9 mouse cellular contexts compared by ENCODE assay signal in genomic region chr3:98025521-98025920, GRCm38 (mm10). TPM values are rescaled to one million over a fixed set of nuclear protein-coding genes. Genes with fewer than 3 reads are reported as not detected.
A peak's percentile ranks its signal among the peaks of the same experiment; 100 is the strongest.
DNase-seq lines count a peak whose midpoint lies in the region; ATAC-seq lines count a peak whose summit lies in the region.
"Had no signal": no experiment of that assay in that cellular context is flagged by ENCODE, and none has a peak within 500 bp of the region (broad histone marks: within the 10 kb centered on the region; RNA-seq: fewer than 3 reads in every experiment).

No protein-coding gene starts in this region.

- DNase-seq in heart, adult 8-10 months (ENCODE audit: low spot score), result no peak
- DNase-seq in B cell, adult 2 months, result peak; percentile 68 to 77
- no peak for DNase-seq in forebrain, embryonic 14.5 days (ENCODE audit: low spot score)
- DNase-seq in liver, embryonic 11.5 days (ENCODE audit: low spot score), result no peak
- DNase-seq in adrenal gland, adult 8-10 months, result no peak
- DNase-seq in cerebellum, postnatal 10 days, result no peak
- no peak for DNase-seq in right cerebral cortex, adult 18-20 months
- DNase-seq: adrenal gland, postnatal 10 days had no signal

- no peaks in the 10 kb centered on the region for H3K9me3 ChIP-seq in heart, embryonic 12.5 days (replicated peaks)
- H3K9me3 ChIP-seq in forebrain, embryonic 14.5 days (replicated peaks; ENCODE audit: control insufficient read depth, low read length), result no peaks in the 10 kb centered on the region
- H3K9me3 ChIP-seq in liver, embryonic 11.5 days (ENCODE audit: control insufficient read depth, low read length), result no peaks in the 10 kb centered on the region

- no peaks in the 10 kb centered on the region for H3K36me3 ChIP-seq in heart, embryonic 12.5 days
- no peaks in the 10 kb centered on the region for H3K36me3 ChIP-seq in forebrain, embryonic 14.5 days (ENCODE audit: control insufficient read depth, insufficient read depth, low read length)
- H3K36me3 ChIP-seq in liver, embryonic 11.5 days (ENCODE audit: control insufficient read depth, insufficient read depth, low read length), result no peaks in the 10 kb centered on the region

- peaks cover 73% of the 10 kb centered on the region for H3K4me1 ChIP-seq in heart, embryonic 12.5 days (replicated peaks)
- peaks cover 62% of the 10 kb centered on the region for H3K4me1 ChIP-seq in forebrain, embryonic 14.5 days (ENCODE audit: control insufficient read depth, insufficient read depth, low read length)
- peaks cover 49% of the 10 kb centered on the region for H3K4me1 ChIP-seq in liver, embryonic 11.5 days (replicated peaks; ENCODE audit: control insufficient read depth, insufficient read depth, low read length)

- H3K27ac ChIP-seq in heart, embryonic 12.5 days (ENCODE audit: poor library complexity, severe bottlenecking), result peak overlapping the region; percentile 99
- H3K27ac ChIP-seq in forebrain, embryonic 14.5 days (ENCODE audit: low read depth, low read length), result peak overlapping the region; percentile 70
- peak overlapping the region; percentile 11; the same call in 1 of the 2 replicates for H3K27ac ChIP-seq in liver, embryonic 11.5 days (ENCODE audit: low read depth, low read length)

- no peak overlapping the region for H3K4me3 ChIP-seq in heart, embryonic 12.5 days
- H3K4me3 ChIP-seq in forebrain, embryonic 14.5 days (ENCODE audit: low read depth, low read length), result no peak overlapping the region
- no peak overlapping the region for H3K4me3 ChIP-seq in liver, embryonic 11.5 days (ENCODE audit: low read depth, low read length)

- 39% methylated on average over 14 of the region's 14 CpGs for WGBS in heart, embryonic 12.5 days
- WGBS in forebrain, embryonic 14.5 days, result 21% methylated on average over 14 of the region's 14 CpGs
- WGBS in liver, embryonic 11.5 days, result 33% methylated on average over 14 of the region's 14 CpGs

- H3K4me2 ChIP-seq in heart, embryonic 12.5 days, result peak overlapping the region; percentile 73
- peak overlapping the region; percentile 43; the same call in 1 of the 2 replicates for H3K4me2 ChIP-seq in forebrain, embryonic 14.5 days (ENCODE audit: low read length)
- no peak overlapping the region for H3K4me2 ChIP-seq in liver, embryonic 11.5 days

- no peak for ATAC-seq in heart, embryonic 12.5 days (ENCODE audit: insufficient number of reproducible peaks, low FRiP score)
- no peak for ATAC-seq in forebrain, embryonic 14.5 days
- no peak for ATAC-seq in liver, embryonic 11.5 days (replicated peaks; ENCODE audit: low FRiP score)

- no peaks in the 10 kb centered on the region for H3K27me3 ChIP-seq in heart, embryonic 12.5 days (replicated peaks)
- no peaks in the 10 kb centered on the region for H3K27me3 ChIP-seq in forebrain, embryonic 14.5 days (replicated peaks; ENCODE audit: control insufficient read depth, insufficient read depth, low read length)
- H3K27me3 ChIP-seq in liver, embryonic 11.5 days (replicated peaks; ENCODE audit: control insufficient read depth, insufficient read depth, low read length), result no peaks in the 10 kb centered on the region

- peak overlapping the region; percentile 45; the same call in 1 of the 2 replicates for H3K9ac ChIP-seq in heart, embryonic 12.5 days
- H3K9ac ChIP-seq in forebrain, embryonic 14.5 days (ENCODE audit: low read length), result peak overlapping the region; percentile 21; the same call in 1 of the 2 replicates
- no peak overlapping the region for H3K9ac ChIP-seq in liver, embryonic 11.5 days (ENCODE audit: low read depth, low read length)

RNA-seq across cellular contexts. Expression of gene Notch2, which starts 12.2 kb away (rescaled TPM):
- polyA plus RNA-seq in heart, embryonic 12.5 days (2016; fragmentation: Nextera tagmentation; extraction: Ambion mirVana), result 16.7 and 17.7 TPM in 2 replicates
- 10 to 100 TPM; 15.1 to 20.0 (median 15.4) TPM for total RNA-seq in heart, adult 8-10 months (2022)
- polyA plus RNA-seq in forebrain, embryonic 14.5 days (2014; fragmentation: Nextera tagmentation; extraction: Ambion mirVana), result 13.6 and 18.1 TPM in 2 replicates
- 17.2 and 18.4 TPM in 2 replicates for polyA plus RNA-seq in liver, embryonic 11.5 days (2014; fragmentation: Nextera tagmentation; extraction: Ambion mirVana)
- total RNA-seq in adrenal gland, adult 8-10 months (2022), result 10 to 100 TPM; 73.6 to 99.3 (median 77.1) TPM

Comparison
In these comparisons a context has a peak if more than half of its experiments do, and no peak if none do; other contexts are left out.
1. H3K27ac ChIP-seq: peak in every context shown above with its lines; median percentile 99 in heart, embryonic 12.5 days; 70 in forebrain, embryonic 14.5 days; 11 in liver, embryonic 11.5 days.
2. DNase-seq: peak in B cell, adult 2 months (2 of 2); none in heart, adult 8-10 months (single experiment), forebrain, embryonic 14.5 days (single experiment), liver, embryonic 11.5 days (single experiment), adrenal gland, adult 8-10 months (single experiment), cerebellum, postnatal 10 days (0 of 2) and right cerebral cortex, adult 18-20 months (single experiment).